Mouse (Mus musculus): ENCODE data around the gene Ppfia2. TPM values are rescaled to one million over a fixed set of nuclear protein-coding genes. Genes with fewer than 3 reads are reported as not detected.

Ppfia2 gene
- polyA plus RNA-seq, 1 experiment, result not detected

DNA sequence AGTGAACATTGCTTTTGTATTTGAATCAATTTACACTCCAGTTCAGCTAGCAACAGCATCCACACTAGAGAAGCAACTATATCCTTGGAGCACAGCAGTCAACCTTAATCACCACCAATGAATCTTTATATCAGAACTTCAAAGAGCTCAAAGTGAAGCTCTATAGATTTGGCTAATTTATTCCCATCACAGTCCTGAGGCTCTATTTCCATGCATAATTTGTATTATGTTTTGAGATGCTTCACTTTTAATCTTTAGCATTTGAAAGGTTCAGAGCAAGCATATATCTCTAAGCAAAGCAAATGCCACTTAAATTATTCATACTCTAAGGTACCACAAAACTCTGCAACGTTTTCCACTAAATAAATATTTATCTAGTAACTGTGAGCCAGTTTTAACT is 402.6 kb downstream of the Ppfia2 start:
- Histone ChIP-seq H3ac (ENCODE audit: control insufficient read depth, insufficient read length) (no peak overlapping the region), H3K36me3 (ENCODE audit: control insufficient read depth, insufficient read depth) (no peaks in the 10 kb centered on the region), H3K79me2 (ENCODE audit: control insufficient read depth, insufficient read depth) (no peaks in the 10 kb centered on the region), H3K4me2 (ENCODE audit: low read depth) (no peak overlapping the region), H3K27me3 (ENCODE audit: control insufficient read depth, insufficient read depth, insufficient read length) (no peaks in the 10 kb centered on the region), H3K4me3 (no peak overlapping the region)
- no peak for TF ChIP-seq TCF12 (IDR thresholded peaks at IDR 0.05; ENCODE audit: insufficient read depth, poor library complexity, severe bottlenecking)
- no peak for TF ChIP-seq CEBPB (IDR thresholded peaks at IDR 0.05; ENCODE audit: insufficient read depth, poor library complexity, severe bottlenecking)
- no peak for TF ChIP-seq USF1 (IDR thresholded peaks at IDR 0.05; ENCODE audit: low read depth)
- no peak for TF ChIP-seq MAX (IDR thresholded peaks at IDR 0.05; ENCODE audit: low read depth)
- no peak for TF ChIP-seq E2F4 (IDR thresholded peaks at IDR 0.05; ENCODE audit: insufficient read depth)
- TF ChIP-seq POLR2A (IDR thresholded peaks at IDR 0.05; ENCODE audit: insufficient read length, low read depth), result no peak
- TF ChIP-seq POLR2AphosphoS2 (IDR thresholded peaks at IDR 0.05; ENCODE audit: insufficient read length, low read depth), result no peak
- TF ChIP-seq MYOD1 (IDR thresholded peaks at IDR 0.05; ENCODE audit: control insufficient read depth in 1 of 3, insufficient read length in 2 of 3, low read depth in 2 of 3), result no peak
- TF ChIP-seq REST (IDR thresholded peaks at IDR 0.05; ENCODE audit: insufficient read depth, insufficient read length), result no peak
- no peak for TF ChIP-seq SRF (IDR thresholded peaks at IDR 0.05; ENCODE audit: control insufficient read depth, insufficient read length, low read depth)
- no peak for TF ChIP-seq MYOG (IDR thresholded peaks at IDR 0.05; ENCODE audit: control insufficient read depth in 1 of 3, insufficient read depth in 1 of 3, insufficient read length in 2 of 3, low read depth in 2 of 3)
- TF ChIP-seq TCF3 (IDR thresholded peaks at IDR 0.05; ENCODE audit: insufficient read length, low read depth), result no peak

DNA sequence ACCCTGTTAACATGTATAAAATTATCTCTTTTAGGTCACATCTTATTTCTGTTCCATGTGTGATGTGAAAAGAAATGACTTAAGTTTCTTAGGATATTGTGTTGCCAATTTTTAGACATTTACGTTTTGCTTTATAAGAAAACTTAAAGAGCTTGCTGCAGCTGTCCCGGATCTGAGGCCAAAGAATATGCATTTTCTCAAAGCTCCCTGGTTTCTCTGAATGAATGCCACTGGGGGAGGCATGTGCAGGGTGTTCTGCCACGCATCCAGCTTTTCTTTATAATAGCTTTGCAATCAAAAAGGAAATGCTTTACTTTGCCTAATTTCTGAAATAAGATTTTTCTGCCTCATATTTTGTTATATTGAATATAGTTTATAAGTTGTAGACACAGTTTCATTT is 411.2 kb downstream of the Ppfia2 start:
- H3K4me3 ChIP-seq, result no peak overlapping the region

DNA sequence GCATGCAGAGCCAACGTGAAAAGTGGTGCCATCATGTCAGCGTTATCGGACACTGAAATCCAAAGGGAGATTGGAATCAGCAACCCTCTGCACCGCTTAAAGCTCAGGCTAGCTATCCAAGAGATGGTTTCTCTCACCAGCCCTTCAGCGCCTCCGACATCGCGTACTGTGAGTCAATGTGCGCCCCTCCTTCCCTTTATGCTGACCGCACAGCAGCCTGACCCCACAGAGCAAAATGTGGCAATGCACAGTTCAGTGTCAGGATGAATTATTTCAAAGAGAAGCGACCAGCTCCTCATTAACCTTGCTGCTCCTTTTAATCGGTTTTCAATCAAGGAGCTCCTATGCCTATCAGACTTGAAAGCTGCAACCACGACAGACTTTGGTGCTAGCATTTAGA is 426.2 kb downstream of the Ppfia2 start:
- Histone ChIP-seq H3K27me3 (ENCODE audit: control insufficient read depth, insufficient read depth, insufficient read length) (no peaks in the 10 kb centered on the region), H3K79me2 (ENCODE audit: control insufficient read depth, insufficient read depth) (no peaks in the 10 kb centered on the region), H3K4me2 (ENCODE audit: low read depth) (no peak overlapping the region), H3K4me3 (no peak overlapping the region), H3K36me3 (ENCODE audit: control insufficient read depth, insufficient read depth) (no peaks in the 10 kb centered on the region), H3ac (ENCODE audit: control insufficient read depth, insufficient read length) (no peak overlapping the region)
- TF ChIP-seq MYOD1 (IDR thresholded peaks at IDR 0.05; ENCODE audit: control insufficient read depth in 1 of 3, insufficient read length in 2 of 3, low read depth in 2 of 3), result no peak
- no peak for TF ChIP-seq REST (IDR thresholded peaks at IDR 0.05; ENCODE audit: insufficient read depth, insufficient read length)
- TF ChIP-seq USF1 (IDR thresholded peaks at IDR 0.05; ENCODE audit: low read depth), result no peak
- TF ChIP-seq E2F4 (IDR thresholded peaks at IDR 0.05; ENCODE audit: insufficient read depth), result no peak
- TF ChIP-seq POLR2A (IDR thresholded peaks at IDR 0.05; ENCODE audit: insufficient read length, low read depth), result no peak

More for the DNA sequence above, 411.2 kb downstream of the Ppfia2 start:
- Histone ChIP-seq H3K36me3 (ENCODE audit: control insufficient read depth, insufficient read depth) (no peaks in the 10 kb centered on the region), H3K4me2 (ENCODE audit: low read depth) (no peak overlapping the region), H3ac (ENCODE audit: control insufficient read depth, insufficient read length) (no peak overlapping the region), H3K27me3 (ENCODE audit: control insufficient read depth, insufficient read depth, insufficient read length) (no peaks in the 10 kb centered on the region), H3K79me2 (ENCODE audit: control insufficient read depth, insufficient read depth) (no peaks in the 10 kb centered on the region)
- TF ChIP-seq USF1 (IDR thresholded peaks at IDR 0.05; ENCODE audit: low read depth) (no peak), CEBPB (IDR thresholded peaks at IDR 0.05; ENCODE audit: insufficient read depth, poor library complexity, severe bottlenecking) (no peak), MAX (IDR thresholded peaks at IDR 0.05; ENCODE audit: low read depth) (no peak), SRF (IDR thresholded peaks at IDR 0.05; ENCODE audit: control insufficient read depth, insufficient read length, low read depth) (no peak), POLR2A (IDR thresholded peaks at IDR 0.05; ENCODE audit: insufficient read length, low read depth) (no peak), TCF12 (IDR thresholded peaks at IDR 0.05; ENCODE audit: insufficient read depth, poor library complexity, severe bottlenecking) (no peak), POLR2AphosphoS2 (IDR thresholded peaks at IDR 0.05; ENCODE audit: insufficient read length, low read depth) (no peak), E2F4 (IDR thresholded peaks at IDR 0.05; ENCODE audit: insufficient read depth) (no peak), REST (IDR thresholded peaks at IDR 0.05; ENCODE audit: insufficient read depth, insufficient read length) (no peak), MYOD1 (IDR thresholded peaks at IDR 0.05; ENCODE audit: control insufficient read depth in 1 of 3, insufficient read length in 2 of 3, low read depth in 2 of 3) (no peak)

DNA sequence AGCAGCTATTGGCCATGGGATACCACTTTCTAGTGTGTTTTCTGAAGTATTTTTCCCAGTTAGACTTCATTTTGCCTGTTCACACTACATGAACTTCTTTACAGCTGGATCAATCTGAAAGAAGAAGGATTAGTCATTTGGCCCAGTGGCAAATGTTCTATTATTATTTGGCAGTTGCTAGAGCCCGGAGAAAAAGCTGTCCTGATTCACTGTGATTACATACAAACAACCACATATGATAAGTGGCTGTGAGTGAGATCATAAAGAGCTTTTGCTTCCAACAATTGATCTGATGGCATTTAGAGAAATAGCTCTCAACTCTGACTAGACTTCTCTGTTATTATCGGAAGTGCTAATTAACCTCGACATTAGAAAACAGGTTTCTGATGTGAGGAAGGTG is 440.0 kb downstream of the Ppfia2 start:
- Histone ChIP-seq H3K27me3 (ENCODE audit: control insufficient read depth, insufficient read depth, insufficient read length) (no peaks in the 10 kb centered on the region), H3K4me2 (ENCODE audit: low read depth) (no peak overlapping the region), H3K4me3 (no peak overlapping the region), H3K79me2 (ENCODE audit: control insufficient read depth, insufficient read depth) (no peaks in the 10 kb centered on the region), H3K36me3 (ENCODE audit: control insufficient read depth, insufficient read depth) (no peaks in the 10 kb centered on the region), H3ac (ENCODE audit: control insufficient read depth, insufficient read length) (no peak overlapping the region)
- no peak for TF ChIP-seq SRF (IDR thresholded peaks at IDR 0.05; ENCODE audit: control insufficient read depth, insufficient read length, low read depth)
- TF ChIP-seq POLR2A (IDR thresholded peaks at IDR 0.05; ENCODE audit: insufficient read length, low read depth), result no peak
- no peak for TF ChIP-seq CEBPB (IDR thresholded peaks at IDR 0.05; ENCODE audit: insufficient read depth, poor library complexity, severe bottlenecking)
- TF ChIP-seq TCF12 (IDR thresholded peaks at IDR 0.05; ENCODE audit: insufficient read depth, poor library complexity, severe bottlenecking), result no peak
- TF ChIP-seq MYOD1 (IDR thresholded peaks at IDR 0.05; ENCODE audit: control insufficient read depth in 1 of 3, insufficient read length in 2 of 3, low read depth in 2 of 3), result no peak
- no peak for TF ChIP-seq USF1 (IDR thresholded peaks at IDR 0.05; ENCODE audit: low read depth)
- no peak for TF ChIP-seq TCF3 (IDR thresholded peaks at IDR 0.05; ENCODE audit: insufficient read length, low read depth)
- no peak for TF ChIP-seq MYOG (IDR thresholded peaks at IDR 0.05; ENCODE audit: control insufficient read depth in 1 of 3, insufficient read depth in 1 of 3, insufficient read length in 2 of 3, low read depth in 2 of 3)
- no peak for TF ChIP-seq REST (IDR thresholded peaks at IDR 0.05; ENCODE audit: insufficient read depth, insufficient read length)
- no peak for TF ChIP-seq POLR2AphosphoS2 (IDR thresholded peaks at IDR 0.05; ENCODE audit: insufficient read length, low read depth)
- TF ChIP-seq E2F4 (IDR thresholded peaks at IDR 0.05; ENCODE audit: insufficient read depth), result no peak

DNA sequence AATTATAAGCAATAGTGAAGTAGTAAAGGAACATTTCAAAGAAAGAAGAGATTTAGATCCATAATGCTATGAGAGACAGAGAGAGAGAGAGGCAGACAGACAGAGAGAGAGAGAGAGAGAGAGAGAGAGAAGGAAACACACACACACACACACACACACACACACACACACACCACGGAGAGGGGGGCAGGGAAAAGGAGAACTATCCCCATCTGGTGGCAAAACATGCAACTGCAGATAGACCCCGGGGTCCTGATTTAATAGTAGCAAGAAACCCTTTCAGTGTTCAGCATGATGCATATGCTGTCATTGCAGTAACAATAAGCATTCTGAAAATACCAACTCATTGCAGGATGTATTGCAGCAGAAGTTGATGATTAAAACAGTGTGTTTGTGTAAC is 442.9 kb downstream of the Ppfia2 start:
- TF ChIP-seq MYOG (IDR thresholded peaks at IDR 0.05; ENCODE audit: control insufficient read depth in 1 of 3, insufficient read depth in 1 of 3, insufficient read length in 2 of 3, low read depth in 2 of 3) (no peak), SRF (IDR thresholded peaks at IDR 0.05; ENCODE audit: control insufficient read depth, insufficient read length, low read depth) (no peak), CEBPB (IDR thresholded peaks at IDR 0.05; ENCODE audit: insufficient read depth, poor library complexity, severe bottlenecking) (no peak), MAX (IDR thresholded peaks at IDR 0.05; ENCODE audit: low read depth) (no peak), MYOD1 (IDR thresholded peaks at IDR 0.05; ENCODE audit: control insufficient read depth in 1 of 3, insufficient read length in 2 of 3, low read depth in 2 of 3) (no peak), E2F4 (IDR thresholded peaks at IDR 0.05; ENCODE audit: insufficient read depth) (no peak), USF1 (IDR thresholded peaks at IDR 0.05; ENCODE audit: low read depth) (no peak), TCF12 (IDR thresholded peaks at IDR 0.05; ENCODE audit: insufficient read depth, poor library complexity, severe bottlenecking) (no peak), REST (IDR thresholded peaks at IDR 0.05; ENCODE audit: insufficient read depth, insufficient read length) (no peak), POLR2A (IDR thresholded peaks at IDR 0.05; ENCODE audit: insufficient read length, low read depth) (no peak), POLR2AphosphoS2 (IDR thresholded peaks at IDR 0.05; ENCODE audit: insufficient read length, low read depth) (no peak), TCF3 (IDR thresholded peaks at IDR 0.05; ENCODE audit: insufficient read length, low read depth) (no peak)
- Histone ChIP-seq H3K27me3 (ENCODE audit: control insufficient read depth, insufficient read depth, insufficient read length) (no peaks in the 10 kb centered on the region), H3K4me2 (ENCODE audit: low read depth) (no peak overlapping the region), H3K79me2 (ENCODE audit: control insufficient read depth, insufficient read depth) (no peaks in the 10 kb centered on the region), H3K4me3 (no peak overlapping the region), H3ac (ENCODE audit: control insufficient read depth, insufficient read length) (no peak overlapping the region), H3K36me3 (ENCODE audit: control insufficient read depth, insufficient read depth) (no peaks in the 10 kb centered on the region)

All from myocyte (in vitro differentiated cells).